Mouse (Mus musculus) CH12.LX (cell line): ENCODE measurements around the gene Gna15.

Source experiments
- CHD2 ChIP-seq: IDR thresholded peaks from 2 replicates; pipeline ENCODE4 v1.6.1; 2011; ENCODE audit warnings: low read length, improper control_type of control experiment
- CTCF ChIP-seq, 2 experiments: IDR thresholded peaks in 1 of 2; conservative IDR thresholded peaks in 1 of 2; 2 replicates each; pipeline ENCODE4 v1.5.1; 2011 to 2012; ENCODE audit warnings: low read depth in 2 of 2, low read length in 2 of 2, improper control_type of control experiment in 1 of 2, inconsistent platforms in 1 of 2, mild to moderate bottlenecking in 1 of 2, moderate library complexity in 1 of 2
- E2F4 ChIP-seq: IDR thresholded peaks from 2 replicates; pipeline ENCODE4 v1.6.1; 2011; ENCODE audit warnings: low read depth, low read length, improper control_type of control experiment; ENCODE audit not compliant: insufficient replicate concordance
- EP300 ChIP-seq: IDR thresholded peaks from 2 replicates; pipeline ENCODE4 v1.6.1; 2011; ENCODE audit warnings: low read length, improper control_type of control experiment
- HCFC1 ChIP-seq: IDR thresholded peaks from 2 replicates; pipeline ENCODE4 v1.6.1; 2012; ENCODE audit warnings: low read depth, mild to moderate bottlenecking, inconsistent platforms, low read length, improper control_type of control experiment
- POLR2A ChIP-seq: IDR thresholded peaks from 2 replicates; pipeline ENCODE4 v1.6.1; 2011; ENCODE audit warnings: low read depth, mild to moderate bottlenecking, improper control_type of control experiment, low read length
- TBP ChIP-seq: conservative IDR thresholded peaks from 2 replicates; pipeline ENCODE4 v1.6.1; 2011; ENCODE audit warnings: low read depth, low read length, improper control_type of control experiment
- USF2 ChIP-seq: conservative IDR thresholded peaks from 2 replicates; pipeline ENCODE4 v1.6.1; 2011; ENCODE audit warnings: low read depth, low read length, improper control_type of control experiment
- ZNF384 ChIP-seq: IDR thresholded peaks from 2 replicates; pipeline ENCODE4 v1.6.1; 2012; ENCODE audit warnings: low read depth, low read length, improper control_type of control experiment, inconsistent platforms

DNA sequence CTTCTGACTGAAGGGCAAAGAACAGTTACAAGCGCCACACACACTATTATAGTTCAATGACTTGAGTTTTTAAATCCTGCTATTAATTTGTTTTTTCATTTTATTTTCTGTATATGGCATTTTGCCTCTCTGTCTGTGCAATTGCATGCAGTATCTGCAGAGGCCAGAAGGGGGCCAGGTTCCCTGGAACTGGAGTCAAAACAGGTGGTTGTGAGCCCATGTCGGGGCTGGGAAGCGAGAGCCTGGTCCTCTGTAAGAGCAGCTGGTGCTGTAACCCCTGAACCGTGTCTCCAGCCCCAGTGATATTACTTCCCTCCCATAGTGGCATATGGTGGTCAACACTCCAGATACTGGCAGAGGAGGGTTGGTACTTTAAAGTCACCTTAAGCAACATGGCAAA lies 5.5 kb downstream of the Gna15 start:
- TF ChIP-seq CTCF (conservative IDR thresholded peaks at IDR 0.05 in 1 of 2, IDR thresholded peaks at IDR 0.05 in 1 of 2; ENCODE audit: low read depth in 2 of 2, low read length in 2 of 2), result peak; percentile 63 to 78
- TF ChIP-seq CHD2, result no peak
- no peak for TF ChIP-seq POLR2A
- no peak for TF ChIP-seq E2F4
- TF ChIP-seq ZNF384, result no peak
- no peak for TF ChIP-seq TBP
- TF ChIP-seq EP300, result peak; percentile 49; the same call in 1 of the 2 replicates
- no peak for TF ChIP-seq USF2
- no peak for TF ChIP-seq HCFC1
